Mouse (Mus musculus): ENCODE data around the gene Elof1.
"Not testable (repeated sequence)": the region's sequence is repeated elsewhere in the genome, so short reads cannot be mapped to it uniquely, and the experiment has no call there.

- not testable (repeated sequence) for TF ChIP-seq EP300 (IDR thresholded peaks at IDR 0.05; ENCODE audit: insufficient read depth, low read depth, low read length); POLR2A (IDR thresholded peaks at IDR 0.05; ENCODE audit: insufficient read depth, low read depth, low read length); CTCF (IDR thresholded peaks at IDR 0.05)
Measured at GRCm38 (mm10) chr9:22075778-22076177, 41.2 kb downstream of the Elof1 start.
